10 mouse cellular contexts compared by ENCODE assay signal in the genomic region with DNA sequence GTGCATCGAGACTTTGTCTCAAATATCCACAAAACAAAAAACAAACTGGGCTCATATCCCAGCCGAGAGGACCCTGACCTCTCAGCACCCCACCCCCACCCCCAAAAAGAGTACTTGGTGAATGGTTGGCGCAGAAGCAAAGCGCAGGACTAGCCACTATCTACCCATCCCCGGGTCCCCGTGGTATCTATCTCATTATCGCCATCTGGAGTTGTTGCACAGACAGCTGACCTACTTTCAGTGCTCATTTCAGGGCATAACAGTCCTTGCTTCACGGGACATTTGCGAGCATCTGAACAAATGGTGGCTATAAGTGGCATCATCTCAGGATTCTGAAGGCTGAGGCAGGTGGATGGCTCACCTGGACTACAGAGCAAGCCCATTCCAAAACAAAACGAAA. TPM values are rescaled to one million over a fixed set of nuclear protein-coding genes. Genes with fewer than 3 reads are reported as not detected.
DNase-seq lines count a peak whose midpoint lies in the region; ATAC-seq and TF ChIP-seq lines count a peak whose summit lies in the region.
"Had no signal": no experiment of that assay in that cellular context is flagged by ENCODE, and none has a peak within 500 bp of the region (broad histone marks: within the 10 kb centered on the region; RNA-seq: fewer than 3 reads in every experiment).

No protein-coding gene starts in this region.

- no peaks in the 10 kb centered on the region for H3K36me3 ChIP-seq in heart, adult 2 months (ENCODE audit: control insufficient read depth, insufficient read depth, low read length)
- no peaks in the 10 kb centered on the region for H3K36me3 ChIP-seq in midbrain, embryonic 13.5 days
- no peaks in the 10 kb centered on the region for H3K36me3 ChIP-seq in midbrain, embryonic 14.5 days (ENCODE audit: control insufficient read depth, insufficient read depth, low read length)
- no peaks in the 10 kb centered on the region for H3K36me3 ChIP-seq in limb, embryonic 14.5 days (ENCODE audit: control insufficient read depth, insufficient read depth, low read length)
- no peaks in the 10 kb centered on the region for H3K36me3 ChIP-seq in thymus, adult 2 months (ENCODE audit: control insufficient read depth, insufficient read depth, low read length)

- no peaks in the 10 kb centered on the region for H3K79me2 ChIP-seq in heart, adult 2 months (replicated peaks; ENCODE audit: control insufficient read depth, insufficient read depth, low read length)

- no peak for TF ChIP-seq POLR2A in heart, adult 2 months (IDR thresholded peaks at IDR 0.05; ENCODE audit: insufficient read depth, low read depth, low read length)
- no peak for TF ChIP-seq POLR2A in limb, embryonic 14.5 days (IDR thresholded peaks at IDR 0.05; ENCODE audit: borderline replicate concordance, extremely low read depth, insufficient read depth, insufficient read length)
- TF ChIP-seq POLR2A in thymus, adult 2 months (IDR thresholded peaks at IDR 0.05; ENCODE audit: control insufficient read depth, extremely low read depth, insufficient read depth, low read length, poor library complexity) = no peak

- ATAC-seq in midbrain, embryonic 13.5 days = no peak
- ATAC-seq in midbrain, embryonic 14.5 days (ENCODE audit: low FRiP score, low TSS enrichment) = no peak
- no peak for ATAC-seq in limb, embryonic 14.5 days (ENCODE audit: low FRiP score, low read depth)
- ATAC-seq: CD4-positive, CD25-positive, alpha-beta regulatory T cell, adult 4 months had no signal

- no peak for TF ChIP-seq EP300 in heart, adult 2 months (IDR thresholded peaks at IDR 0.05; ENCODE audit: insufficient read depth, low read depth, low read length)

- intact Hi-C loops in heart, adult 2 months (cut with DNase I) = no loop called here
- intact Hi-C loops in heart, postnatal 36 days (cut with DNase I) = no loop called here

- WGBS in heart, adult 2 months = 14% methylated on average over 10 of the region's 10 CpGs
- WGBS in midbrain, embryonic 13.5 days = 15% methylated on average over 10 of the region's 10 CpGs
- 16% methylated on average over 10 of the region's 10 CpGs for WGBS in midbrain, embryonic 14.5 days
- 10% methylated on average over 10 of the region's 10 CpGs for WGBS in limb, embryonic 14.5 days
- 29% methylated on average over 10 of the region's 10 CpGs for WGBS in thymus, adult 2 months

- TF ChIP-seq CTCF in heart, adult 2 months (IDR thresholded peaks at IDR 0.05) = no peak
- TF ChIP-seq CTCF in thymus, adult 2 months (IDR thresholded peaks at IDR 0.05; ENCODE audit: borderline replicate concordance, control insufficient read depth, extremely low read depth, insufficient read depth, low read length, poor library complexity) = no peak

- peaks cover 1% of the 10 kb centered on the region; the same call in 1 of the 2 replicates for H3K4me1 ChIP-seq in heart, adult 2 months (ENCODE audit: control insufficient read depth, insufficient read depth, low read length)
- peaks cover 7% of the 10 kb centered on the region for H3K4me1 ChIP-seq in midbrain, embryonic 13.5 days (replicated peaks)
- no peaks in the 10 kb centered on the region for H3K4me1 ChIP-seq in midbrain, embryonic 14.5 days (ENCODE audit: control insufficient read depth, insufficient read depth, low read length)
- 0 out of 2 replicates have a peak, but pooled peaks cover 6% of the 10 kb centered on the region for H3K4me1 ChIP-seq in limb, embryonic 14.5 days (ENCODE audit: control insufficient read depth, insufficient read depth, low read length)
- H3K4me1 ChIP-seq in thymus, adult 2 months (replicated peaks; ENCODE audit: control insufficient read depth, insufficient read depth, low read length) = no peaks in the 10 kb centered on the region

- H3K4me3 ChIP-seq in heart, adult 2 months = peak overlapping the region; percentile 33; the same call in 1 of the 2 replicates
- no peak overlapping the region for H3K4me3 ChIP-seq in midbrain, embryonic 13.5 days (replicated peaks)
- no peak overlapping the region for H3K4me3 ChIP-seq in midbrain, embryonic 14.5 days (replicated peaks; ENCODE audit: low read depth, low read length)
- peak overlapping the region; percentile 27; the same call in 1 of the 2 replicates for H3K4me3 ChIP-seq in limb, embryonic 14.5 days (replicated peaks; ENCODE audit: low read length)
- H3K4me3 ChIP-seq in thymus, adult 2 months (ENCODE audit: control insufficient read depth, insufficient read depth, low read length) = no peak overlapping the region

- H3K9ac ChIP-seq in heart, adult 2 months (ENCODE audit: low read depth, low read length) = no peak overlapping the region
- no peak overlapping the region for H3K9ac ChIP-seq in midbrain, embryonic 13.5 days (replicated peaks)
- no peak overlapping the region for H3K9ac ChIP-seq in midbrain, embryonic 14.5 days (replicated peaks; ENCODE audit: low read length)
- H3K9ac ChIP-seq in limb, embryonic 14.5 days (ENCODE audit: low read depth, low read length, severe bottlenecking) = no peak overlapping the region

- no peak for DNase-seq in heart, adult 2 months
- no peak for DNase-seq in heart, postnatal 36 days
- no peak for DNase-seq in midbrain, embryonic 14.5 days
- DNase-seq in limb, embryonic 14.5 days (ENCODE audit: low spot score) = no peak
- DNase-seq in frontal cortex, postnatal 14 days (ENCODE audit: low spot score in 2 of 2) = no peak
- DNase-seq in thymus, adult 2 months = no peak
- DNase-seq in right cerebral cortex, adult 2 months (ENCODE audit: low spot score in 2 of 2) = no peak

- no peaks in the 10 kb centered on the region for H3K27me3 ChIP-seq in heart, adult 2 months (ENCODE audit: control insufficient read depth, insufficient read depth, low read length)
- H3K27me3 ChIP-seq in midbrain, embryonic 13.5 days = peaks cover 25% of the 10 kb centered on the region
- H3K27me3 ChIP-seq in midbrain, embryonic 14.5 days (ENCODE audit: control insufficient read depth, insufficient read depth, low read length) = peaks cover 17% of the 10 kb centered on the region; the same call in 1 of the 2 replicates
- H3K27me3 ChIP-seq in limb, embryonic 14.5 days (ENCODE audit: control insufficient read depth, insufficient read depth, low read length) = peaks cover 21% of the 10 kb centered on the region
- no peaks in the 10 kb centered on the region for H3K27me3 ChIP-seq in thymus, adult 2 months (ENCODE audit: control insufficient read depth, insufficient read depth, low read length)

- H3K27ac ChIP-seq in heart, adult 2 months = no peak overlapping the region; the same call in none of the 2 replicates
- no peak overlapping the region for H3K27ac ChIP-seq in midbrain, embryonic 13.5 days
- no peak overlapping the region for H3K27ac ChIP-seq in midbrain, embryonic 14.5 days (replicated peaks; ENCODE audit: low read depth, low read length)
- H3K27ac ChIP-seq in limb, embryonic 14.5 days (replicated peaks; ENCODE audit: low read depth, low read length) = no peak overlapping the region
- no peak overlapping the region for H3K27ac ChIP-seq in thymus, adult 2 months (ENCODE audit: control insufficient read depth, insufficient read depth, low read length)

- H3K9me3 ChIP-seq in midbrain, embryonic 13.5 days = no peaks in the 10 kb centered on the region
- no peaks in the 10 kb centered on the region for H3K9me3 ChIP-seq in midbrain, embryonic 14.5 days (ENCODE audit: control insufficient read depth, low read length)
- no peaks in the 10 kb centered on the region for H3K9me3 ChIP-seq in limb, embryonic 14.5 days (ENCODE audit: control insufficient read depth, low read length)

- H3K4me2 ChIP-seq in midbrain, embryonic 13.5 days (replicated peaks) = 0 out of 2 replicates have a peak overlapping the region, but pooled peaks have one; percentile 15
- H3K4me2 ChIP-seq in midbrain, embryonic 14.5 days (ENCODE audit: low read length) = no peak overlapping the region
- H3K4me2 ChIP-seq in limb, embryonic 14.5 days (replicated peaks; ENCODE audit: low read depth, low read length, severe bottlenecking) = peak overlapping the region; percentile 34

RNA-seq across cellular contexts. Expression of a gene that starts 0.5 kb away (rescaled TPM):
- 1 to 10 TPM; 4.1 to 6.7 TPM for total RNA-seq in heart, adult 2 months (2021)
- 3.3 and 4.4 TPM in 2 replicates for polyA plus RNA-seq in heart, adult 2 months (2012; rRNA removed)
- total RNA-seq in heart, postnatal 36 days (2021) = 1 to 10 TPM; 4.7 to 5.5 TPM
- 0.15 and 0.20 TPM in 2 replicates for polyA plus RNA-seq in midbrain, embryonic 13.5 days (2015; fragmentation: Nextera tagmentation; extraction: Ambion mirVana)
- polyA plus RNA-seq in midbrain, embryonic 14.5 days (2014; fragmentation: Nextera tagmentation; extraction: Ambion mirVana) = 0.20 TPM in 1 of 2 replicates, not detected in the other
- polyA plus RNA-seq in limb, embryonic 14.5 days (2012; rRNA removed) = 2.8 and 3.3 TPM in 2 replicates
- polyA plus RNA-seq in limb, embryonic 14.5 days (2014; fragmentation: Nextera tagmentation; extraction: Ambion mirVana) = 2.0 TPM in 2 replicates
- polyA plus RNA-seq in thymus, adult 2 months (2012; rRNA removed) = 3.6 and 4.3 TPM in 2 replicates
- polyA plus RNA-seq: CD4-positive, CD25-positive, alpha-beta regulatory T cell, adult 4 months had no signal

RNA-seq across cellular contexts. Expression of a gene that starts 4.8 kb away (rescaled TPM):
- total RNA-seq in heart, adult 2 months (2021) = not detected
- not detected in 2 replicates for polyA plus RNA-seq in heart, adult 2 months (2012; rRNA removed)
- not detected for total RNA-seq in heart, postnatal 36 days (2021)
- 0.17 and 0.62 TPM in 2 replicates for polyA plus RNA-seq in midbrain, embryonic 13.5 days (2015; fragmentation: Nextera tagmentation; extraction: Ambion mirVana)
- 0.30 and 0.43 TPM in 2 replicates for polyA plus RNA-seq in midbrain, embryonic 14.5 days (2014; fragmentation: Nextera tagmentation; extraction: Ambion mirVana)
- 0.10 TPM in 1 of 2 replicates, not detected in the other for polyA plus RNA-seq in limb, embryonic 14.5 days (2012; rRNA removed)
- polyA plus RNA-seq in limb, embryonic 14.5 days (2014; fragmentation: Nextera tagmentation; extraction: Ambion mirVana) = 0.67 and 0.76 TPM in 2 replicates
- polyA plus RNA-seq in thymus, adult 2 months (2012; rRNA removed) = not detected in 2 replicates
- total RNA-seq: adrenal gland, postnatal 4 days had no signal

RNA-seq across cellular contexts. Expression of a gene that starts 6.7 kb away (rescaled TPM):
- 1 to 10 TPM; 3.3 to 4.3 TPM for total RNA-seq in heart, adult 2 months (2021)
- polyA plus RNA-seq in heart, adult 2 months (2012; rRNA removed) = 2.8 and 2.9 TPM in 2 replicates
- 1 to 10 TPM; 2.6 to 3.7 TPM for total RNA-seq in heart, postnatal 36 days (2021)
- 14.9 and 15.6 TPM in 2 replicates for polyA plus RNA-seq in midbrain, embryonic 13.5 days (2015; fragmentation: Nextera tagmentation; extraction: Ambion mirVana)
- 13.1 and 14.2 TPM in 2 replicates for polyA plus RNA-seq in midbrain, embryonic 14.5 days (2014; fragmentation: Nextera tagmentation; extraction: Ambion mirVana)
- polyA plus RNA-seq in limb, embryonic 14.5 days (2012; rRNA removed) = 15.8 and 18.1 TPM in 2 replicates
- 17.3 and 18.9 TPM in 2 replicates for polyA plus RNA-seq in limb, embryonic 14.5 days (2014; fragmentation: Nextera tagmentation; extraction: Ambion mirVana)
- 14.8 and 15.1 TPM in 2 replicates for polyA plus RNA-seq in thymus, adult 2 months (2012; rRNA removed)

RNA-seq across cellular contexts. Expression of a gene that starts 8.0 kb away (rescaled TPM):
- not detected for total RNA-seq in heart, adult 2 months (2021)
- not detected in 2 replicates for polyA plus RNA-seq in heart, adult 2 months (2012; rRNA removed)
- not detected for total RNA-seq in heart, postnatal 36 days (2021)
- polyA plus RNA-seq in midbrain, embryonic 13.5 days (2015; fragmentation: Nextera tagmentation; extraction: Ambion mirVana) = not detected in 2 replicates
- 0.49 TPM in 1 of 2 replicates, not detected in the other for polyA plus RNA-seq in midbrain, embryonic 14.5 days (2014; fragmentation: Nextera tagmentation; extraction: Ambion mirVana)
- not detected in 2 replicates for polyA plus RNA-seq in limb, embryonic 14.5 days (2012; rRNA removed)
- polyA plus RNA-seq in limb, embryonic 14.5 days (2014; fragmentation: Nextera tagmentation; extraction: Ambion mirVana) = not detected in 2 replicates
- polyA plus RNA-seq in thymus, adult 2 months (2012; rRNA removed) = not detected in 2 replicates
- total RNA-seq: adrenal gland, postnatal 4 days had no signal
- polyA plus RNA-seq: CD4-positive, CD25-positive, alpha-beta regulatory T cell, adult 4 months had no signal

RNA-seq across cellular contexts. Expression of a gene that starts 11.5 kb away (rescaled TPM):
- not detected for total RNA-seq in heart, adult 2 months (2021)
- polyA plus RNA-seq in heart, adult 2 months (2012; rRNA removed) = not detected in 2 replicates
- not detected for total RNA-seq in heart, postnatal 36 days (2021)
- not detected in 2 replicates for polyA plus RNA-seq in midbrain, embryonic 13.5 days (2015; fragmentation: Nextera tagmentation; extraction: Ambion mirVana)
- not detected in 2 replicates for polyA plus RNA-seq in midbrain, embryonic 14.5 days (2014; fragmentation: Nextera tagmentation; extraction: Ambion mirVana)
- 0.06 and 0.16 TPM in 2 replicates for polyA plus RNA-seq in limb, embryonic 14.5 days (2012; rRNA removed)
- not detected in 2 replicates for polyA plus RNA-seq in limb, embryonic 14.5 days (2014; fragmentation: Nextera tagmentation; extraction: Ambion mirVana)
- 0.11 and 0.16 TPM in 2 replicates for polyA plus RNA-seq in thymus, adult 2 months (2012; rRNA removed)
- total RNA-seq: adrenal gland, postnatal 4 days had no signal
- polyA plus RNA-seq: CD4-positive, CD25-positive, alpha-beta regulatory T cell, adult 4 months had no signal

Comparison
In these comparisons a context has a peak if more than half of its experiments do, and no peak if none do; other contexts are left out.
1. H3K4me3 ChIP-seq: peak in heart, adult 2 months (single experiment) and limb, embryonic 14.5 days (single experiment); none in midbrain, embryonic 13.5 days (single experiment), midbrain, embryonic 14.5 days (single experiment) and thymus, adult 2 months (single experiment).